13 mouse cellular contexts compared by ENCODE assay signal in genomic region chrX:94058748-94059147, GRCm38 (mm10).
DNase-seq lines count a peak whose midpoint lies in the region; ATAC-seq and TF ChIP-seq lines count a peak whose summit lies in the region.
"Had no signal": no experiment of that assay in that cellular context is flagged by ENCODE, and none has a peak within 500 bp of the region (broad histone marks: within the 10 kb centered on the region; RNA-seq: fewer than 3 reads in every experiment).

No protein-coding gene starts in this region.

- H3K9ac ChIP-seq in heart, embryonic 12.5 days: no peak overlapping the region

- H3K4me2 ChIP-seq in heart, embryonic 12.5 days: peak overlapping the region; percentile 16

- H3K4me1 ChIP-seq in heart, embryonic 12.5 days (replicated peaks): no peaks in the 10 kb centered on the region
- H3K4me1 ChIP-seq in embryonic fibroblast, embryonic 13.5 days (ENCODE audit: control insufficient read depth, insufficient read depth, low read length): no peaks in the 10 kb centered on the region
- H3K4me1 ChIP-seq: hindbrain, embryonic 10.5 days had no signal

- intact Hi-C loops in heart, postnatal 36 days (cut with DNase I): loop anchor here (5.0 kb wide), 1 partner anchor 64 kb away; the partner anchor contains the start of gene Zfx

- peak overlapping the region; percentile 44; the same call in 1 of the 2 replicates for H3K27ac ChIP-seq in heart, embryonic 12.5 days (ENCODE audit: poor library complexity, severe bottlenecking)
- peak overlapping the region; percentile 55; the same call in 1 of the 2 replicates for H3K27ac ChIP-seq in embryonic fibroblast, embryonic 13.5 days (ENCODE audit: insufficient read depth, low read length)
- H3K27ac ChIP-seq: hindbrain, embryonic 10.5 days had no signal

- H3K36me3 ChIP-seq in heart, embryonic 12.5 days: no peaks in the 10 kb centered on the region
- H3K36me3 ChIP-seq: hindbrain, embryonic 10.5 days had no signal

- ATAC-seq in heart, embryonic 12.5 days (ENCODE audit: insufficient number of reproducible peaks, low FRiP score): no peak

- 21% methylated on average over 6 of the region's 6 CpGs for WGBS in heart, embryonic 12.5 days

- no peak for DNase-seq in heart, postnatal 36 days
- DNase-seq in kidney, postnatal 14 days: peak; percentile 2
- no peak for DNase-seq in kidney, adult 9 months
- peak; percentile 23 for DNase-seq in embryo, embryonic 10 days (ENCODE audit: low spot score)
- DNase-seq in MN1 (ENCODE audit: low spot score): no peak
- no peak for DNase-seq in adrenal gland, postnatal 25 days
- DNase-seq: B cell, adult 2 months; cerebellum, adult 11-12 months; kidney, adult 2 months; thymus, postnatal 36 days had no signal

- H3K4me3 ChIP-seq in heart, embryonic 12.5 days: no peak overlapping the region
- no peak overlapping the region for H3K4me3 ChIP-seq in embryonic fibroblast, embryonic 13.5 days (ENCODE audit: insufficient read depth, low read length)
- H3K4me3 ChIP-seq: hindbrain, embryonic 10.5 days had no signal

- no peak for TF ChIP-seq CTCF in embryonic fibroblast, embryonic 13.5 days (IDR thresholded peaks at IDR 0.05; ENCODE audit: borderline replicate concordance, insufficient read depth, low read length)

- no peak for TF ChIP-seq POLR2A in embryonic fibroblast, embryonic 13.5 days (IDR thresholded peaks at IDR 0.05; ENCODE audit: low read depth, low read length)

- H3K27me3 ChIP-seq in heart, embryonic 12.5 days (replicated peaks): peaks cover 18% of the 10 kb centered on the region; the same call in 1 of the 2 replicates

- no peaks in the 10 kb centered on the region for H3K9me3 ChIP-seq in heart, embryonic 12.5 days (replicated peaks)
- H3K9me3 ChIP-seq: hindbrain, embryonic 10.5 days had no signal

Comparison
In these comparisons a context has a peak if more than half of its experiments do, and no peak if none do; other contexts are left out.
1. DNase-seq: peak in kidney, postnatal 14 days (single experiment) and embryo, embryonic 10 days (single experiment); none in heart, postnatal 36 days (0 of 2), kidney, adult 9 months (single experiment), MN1 (single experiment) and adrenal gland, postnatal 25 days (single experiment).